Comparison of ENCODE assay signal across 12 mouse cellular contexts in the genomic region with DNA sequence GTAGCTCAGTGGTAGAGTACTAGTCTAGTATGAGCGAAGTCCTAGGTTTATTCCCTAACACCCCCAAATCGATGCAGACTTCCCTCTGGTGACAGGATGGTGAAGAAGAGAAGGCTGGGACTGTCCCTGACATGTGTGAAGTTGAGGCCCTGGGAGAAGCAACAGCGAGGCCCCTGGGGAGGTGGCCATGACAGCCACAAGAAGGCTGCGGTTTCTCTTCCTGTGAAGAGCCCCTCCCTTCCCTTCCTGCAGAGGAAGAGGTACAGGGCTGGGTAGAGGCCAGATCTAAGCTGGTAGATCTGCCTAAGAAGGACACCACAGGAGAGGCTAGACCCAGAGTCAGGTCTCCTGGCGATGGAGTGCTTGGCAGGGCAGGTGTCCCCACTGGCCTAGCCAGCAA. TPM values are rescaled to one million over a fixed set of nuclear protein-coding genes. Genes with fewer than 3 reads are reported as not detected.
A peak's percentile ranks its signal among the peaks of the same experiment; 100 is the strongest.
DNase-seq lines count a peak whose midpoint lies in the region; ATAC-seq and TF ChIP-seq lines count a peak whose summit lies in the region.
"Had no signal": no experiment of that assay in that cellular context is flagged by ENCODE, and none has a peak within 500 bp of the region (broad histone marks: within the 10 kb centered on the region; RNA-seq: fewer than 3 reads in every experiment).

No protein-coding gene starts in this region.

- H3K27me3 ChIP-seq in erythroblast, embryonic 14.5 days (ENCODE audit: control insufficient read depth), result no peaks in the 10 kb centered on the region
- H3K27me3 ChIP-seq in splenic B cell, adult 2 months (ENCODE audit: control insufficient read depth, insufficient read depth, low read length, poor library complexity, severe bottlenecking), result no peaks in the 10 kb centered on the region
- H3K27me3 ChIP-seq in kidney, embryonic 16.5 days (ENCODE audit: insufficient read depth, low read length), result no peaks in the 10 kb centered on the region

- DNase-seq in CD8-positive naive resting alpha-beta T cell, adult 2 months (ENCODE audit: low read depth in 2 of 2, low spot score in 2 of 2), result peak; percentile 68 to 72
- peak; percentile 83 for DNase-seq in splenic B cell, adult 2 months (ENCODE audit: low read depth, low spot score)
- no peak for DNase-seq in right cerebral cortex, adult 2 months (ENCODE audit: low spot score in 2 of 2)
- no peak for DNase-seq in layer of hippocampus, adult 2 months (ENCODE audit: low spot score in 2 of 2)
- DNase-seq in left cerebral cortex, postnatal 4 days, result no peak
- DNase-seq: heart, postnatal 14 days; right cerebral cortex, postnatal 14 days had no signal

- H3K4me2 ChIP-seq in kidney, embryonic 16.5 days (replicated peaks; ENCODE audit: low read depth, low read length), result no peak overlapping the region

- 76% methylated on average over 5 of the region's 5 CpGs for WGBS in kidney, embryonic 16.5 days

- peak overlapping the region; percentile 5 for H3K4me3 ChIP-seq in erythroblast, embryonic 14.5 days (replicated peaks)
- H3K4me3 ChIP-seq in kidney, embryonic 16.5 days (ENCODE audit: low read length), result no peak overlapping the region
- H3K4me3 ChIP-seq in layer of hippocampus, adult 2 months, result no peak overlapping the region

- peak; percentile 87 for ATAC-seq in megakaryocyte, adult 5-6 weeks (ENCODE audit: poor library complexity, severe bottlenecking)
- ATAC-seq in kidney, embryonic 16.5 days (ENCODE audit: low FRiP score, low TSS enrichment), result no peak
- ATAC-seq: forebrain, embryonic 16.5 days; intestine, postnatal 0 days had no signal

- no peak overlapping the region for H3K27ac ChIP-seq in kidney, embryonic 16.5 days (ENCODE audit: low read length)
- H3K27ac ChIP-seq in layer of hippocampus, adult 2 months, result no peak overlapping the region

- H3K9me3 ChIP-seq in erythroblast, embryonic 14.5 days (ENCODE audit: control insufficient read depth, low read length), result no peaks in the 10 kb centered on the region
- H3K9me3 ChIP-seq in kidney, embryonic 16.5 days (ENCODE audit: low read length), result no peaks in the 10 kb centered on the region

- peaks cover 72% of the 10 kb centered on the region for H3K36me3 ChIP-seq in erythroblast, embryonic 14.5 days (ENCODE audit: control insufficient read depth)
- peaks cover 20% of the 10 kb centered on the region for H3K36me3 ChIP-seq in splenic B cell, adult 2 months (ENCODE audit: control insufficient read depth, insufficient read depth, low read length, poor library complexity, severe bottlenecking)
- no peaks in the 10 kb centered on the region for H3K36me3 ChIP-seq in kidney, embryonic 16.5 days (ENCODE audit: insufficient read depth, low read length)

- no peak for TF ChIP-seq CTCF in layer of hippocampus, adult 2 months (conservative IDR thresholded peaks at IDR 0.05)

- intact Hi-C loops in left cerebral cortex, postnatal 4 days (cut with DNase I), result no loop called here

- peaks cover 49% of the 10 kb centered on the region for H3K4me1 ChIP-seq in erythroblast, embryonic 14.5 days (ENCODE audit: control insufficient read depth)
- H3K4me1 ChIP-seq in kidney, embryonic 16.5 days (ENCODE audit: insufficient read depth, low read length), result no peaks in the 10 kb centered on the region

- no peak overlapping the region for H3K9ac ChIP-seq in kidney, embryonic 16.5 days (replicated peaks; ENCODE audit: low read length)

RNA-seq across cellular contexts. Expression of a gene that starts 8.6 kb away (rescaled TPM):
- 12.7 and 13.9 TPM in 2 replicates for polyA plus RNA-seq in erythroblast, embryonic 14.5 days (2012)
- 581 and 637 TPM in 2 replicates for total RNA-seq in megakaryocyte, adult 5-6 weeks (2015)
- 416 and 453 TPM in 2 replicates for total RNA-seq in megakaryocyte, adult 5-6 weeks (2017)
- polyA plus RNA-seq in kidney, embryonic 16.5 days (2015; fragmentation: Nextera tagmentation; extraction: Ambion mirVana), result 8.3 and 10.4 TPM in 2 replicates
- 1 to 10 TPM; 2.2 to 3.7 TPM for total RNA-seq in layer of hippocampus, adult 2 months (2021)
- total RNA-seq in left cerebral cortex, postnatal 4 days (2021), result 1 to 10 TPM; 1.4 to 4.2 TPM

RNA-seq across cellular contexts. Expression of a gene that starts 19.5 kb away (rescaled TPM):
- not detected in 2 replicates for polyA plus RNA-seq in erythroblast, embryonic 14.5 days (2012)
- 0.02 TPM in 1 of 2 replicates, not detected in the other for total RNA-seq in megakaryocyte, adult 5-6 weeks (2015)
- not detected in 2 replicates for total RNA-seq in megakaryocyte, adult 5-6 weeks (2017)
- 0.36 and 0.69 TPM in 2 replicates for polyA plus RNA-seq in kidney, embryonic 16.5 days (2015; fragmentation: Nextera tagmentation; extraction: Ambion mirVana)
- 10 to 100 TPM; 25.2 to 25.8 TPM for total RNA-seq in layer of hippocampus, adult 2 months (2021)
- 1 to 10 TPM; 5.5 to 6.5 TPM for total RNA-seq in left cerebral cortex, postnatal 4 days (2021)
- total RNA-seq: heart, postnatal 14 days had no signal

RNA-seq across cellular contexts. Expression of a gene that starts 32.7 kb away (rescaled TPM):
- 0.02 TPM in 1 of 2 replicates, not detected in the other for polyA plus RNA-seq in erythroblast, embryonic 14.5 days (2012)
- total RNA-seq in megakaryocyte, adult 5-6 weeks (2015), result 2.4 and 2.7 TPM in 2 replicates
- 0.89 TPM in 1 of 2 replicates, not detected in the other for total RNA-seq in megakaryocyte, adult 5-6 weeks (2017)
- 33.2 and 33.7 TPM in 2 replicates for polyA plus RNA-seq in kidney, embryonic 16.5 days (2015; fragmentation: Nextera tagmentation; extraction: Ambion mirVana)
- 1 to 10 TPM; 4.5 to 5.2 TPM for total RNA-seq in layer of hippocampus, adult 2 months (2021)
- total RNA-seq in left cerebral cortex, postnatal 4 days (2021), result 10 to 100 TPM; 12.2 to 13.4 TPM

RNA-seq across cellular contexts. Expression of a gene that starts 32.9 kb away (rescaled TPM):
- polyA plus RNA-seq in erythroblast, embryonic 14.5 days (2012), result 0.08 and 0.17 TPM in 2 replicates
- total RNA-seq in megakaryocyte, adult 5-6 weeks (2015), result 137 and 141 TPM in 2 replicates
- 263 and 285 TPM in 2 replicates for total RNA-seq in megakaryocyte, adult 5-6 weeks (2017)
- polyA plus RNA-seq in kidney, embryonic 16.5 days (2015; fragmentation: Nextera tagmentation; extraction: Ambion mirVana), result 7.7 and 8.3 TPM in 2 replicates
- 10 to 100 TPM; 24.7 to 25.2 TPM for total RNA-seq in layer of hippocampus, adult 2 months (2021)
- 1 to 10 TPM; 3.9 to 6.0 TPM for total RNA-seq in left cerebral cortex, postnatal 4 days (2021)

Comparison
In these comparisons a context has a peak if more than half of its experiments do, and no peak if none do; other contexts are left out.
1. DNase-seq: peak in CD8-positive naive resting alpha-beta T cell, adult 2 months (2 of 2) and splenic B cell, adult 2 months (single experiment); none in right cerebral cortex, adult 2 months (0 of 2), layer of hippocampus, adult 2 months (0 of 2) and left cerebral cortex, postnatal 4 days (single experiment).
2. RNA of a gene that starts 8.6 kb away (total RNA-seq): 416 to 637 TPM in megakaryocyte, adult 5-6 weeks; 1.4 to 4.2 TPM in left cerebral cortex, postnatal 4 days and 2.2 to 3.7 TPM in layer of hippocampus, adult 2 months; every median in the first group is over 10 times any median in the second.
3. RNA of a gene that starts 19.5 kb away (total RNA-seq): 25.2 to 25.8 TPM in layer of hippocampus, adult 2 months and 5.5 to 6.5 TPM in left cerebral cortex, postnatal 4 days; 0.02 TPM in megakaryocyte, adult 5-6 weeks; every median in the first group is over 4 times any median in the second.